Mouse (Mus musculus): ENCODE data around the gene Gata2. TPM values are rescaled to one million over a fixed set of nuclear protein-coding genes. Genes with fewer than 3 reads are reported as not detected.
A peak's percentile ranks its signal among the peaks of the same experiment; 100 is the strongest.

Gata2 gene
- polyA plus RNA-seq, 1 experiment from 2014 or later: 28.6 TPM

DNA sequence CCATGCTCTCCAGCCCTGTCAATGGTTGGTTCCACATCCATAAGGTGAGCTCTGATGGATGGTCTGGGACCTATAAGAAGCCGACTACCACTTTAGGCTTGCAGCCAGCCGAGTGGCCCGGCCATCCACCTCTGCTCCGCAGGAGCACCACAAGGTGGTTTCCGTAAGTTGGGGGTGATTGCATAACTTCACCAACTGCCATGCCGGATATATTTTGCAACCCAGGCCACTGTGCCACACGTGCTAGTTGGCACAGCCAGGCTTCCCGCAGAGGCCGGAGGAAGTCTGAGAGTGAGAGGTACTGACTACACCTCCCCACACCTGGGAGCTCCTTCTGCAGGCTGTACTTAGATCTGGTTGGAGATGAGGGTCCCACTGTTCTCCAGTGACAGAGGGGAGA is 27.6 kb upstream of the Gata2 start:
- H3K9me3 ChIP-seq (ENCODE audit: control insufficient read depth, low read length): no peaks in the 10 kb centered on the region
- no peak overlapping the region for H3K9ac ChIP-seq (ENCODE audit: low read length)
- H3K27ac ChIP-seq (ENCODE audit: low read depth, low read length): no peak overlapping the region
- no peaks in the 10 kb centered on the region for H3K36me3 ChIP-seq (ENCODE audit: control insufficient read depth, insufficient read depth, low read length)
- no peaks in the 10 kb centered on the region for H3K4me1 ChIP-seq (ENCODE audit: control insufficient read depth, insufficient read depth, low read length)
- H3K4me3 ChIP-seq (ENCODE audit: low read depth, low read length): no peak overlapping the region
- ATAC-seq (ENCODE audit: low FRiP score) (no peak), DNase-seq (ENCODE audit: low spot score, missing footprints) (no peak)
- no peak overlapping the region for H3K4me2 ChIP-seq
- WGBS: 95% methylated on average over 9 of the region's 9 CpGs
- no peaks in the 10 kb centered on the region for H3K27me3 ChIP-seq (ENCODE audit: control insufficient read depth, insufficient read depth, low read length)

DNA sequence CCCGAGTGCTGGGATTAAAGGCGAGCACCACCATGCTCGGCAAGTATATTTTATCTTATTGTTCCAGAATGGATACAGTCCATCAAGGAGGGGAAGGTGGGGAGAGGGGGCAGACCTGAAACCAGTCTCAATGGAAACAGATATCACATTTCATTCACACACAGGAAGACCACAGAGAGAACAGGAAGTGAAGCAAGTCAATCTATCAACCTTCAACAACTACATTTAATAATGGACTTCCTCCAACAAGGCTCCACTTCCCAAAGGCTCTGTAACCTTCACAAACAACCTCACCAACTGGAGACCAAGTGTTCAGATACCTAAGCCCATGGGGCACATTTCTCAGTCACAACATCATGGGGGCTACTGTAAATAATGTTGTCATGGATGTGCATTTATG is 19.5 kb upstream of the Gata2 start:
- no peaks in the 10 kb centered on the region for H3K27me3 ChIP-seq (ENCODE audit: control insufficient read depth, insufficient read depth, low read length)
- no peaks in the 10 kb centered on the region for H3K9me3 ChIP-seq (ENCODE audit: control insufficient read depth, low read length)
- no peaks in the 10 kb centered on the region for H3K36me3 ChIP-seq (ENCODE audit: control insufficient read depth, insufficient read depth, low read length)
- ATAC-seq (ENCODE audit: low FRiP score): no peak
- H3K4me2 ChIP-seq: no peak overlapping the region
- 89% methylated on average over 3 of the region's 3 CpGs for WGBS
- no peak for DNase-seq (ENCODE audit: low spot score, missing footprints)
- H3K4me3 ChIP-seq (ENCODE audit: low read depth, low read length): no peak overlapping the region
- no peak overlapping the region for H3K27ac ChIP-seq (ENCODE audit: low read depth, low read length)
- H3K4me1 ChIP-seq (ENCODE audit: control insufficient read depth, insufficient read depth, low read length): no peaks in the 10 kb centered on the region
- no peak overlapping the region for H3K9ac ChIP-seq (ENCODE audit: low read length)

DNA sequence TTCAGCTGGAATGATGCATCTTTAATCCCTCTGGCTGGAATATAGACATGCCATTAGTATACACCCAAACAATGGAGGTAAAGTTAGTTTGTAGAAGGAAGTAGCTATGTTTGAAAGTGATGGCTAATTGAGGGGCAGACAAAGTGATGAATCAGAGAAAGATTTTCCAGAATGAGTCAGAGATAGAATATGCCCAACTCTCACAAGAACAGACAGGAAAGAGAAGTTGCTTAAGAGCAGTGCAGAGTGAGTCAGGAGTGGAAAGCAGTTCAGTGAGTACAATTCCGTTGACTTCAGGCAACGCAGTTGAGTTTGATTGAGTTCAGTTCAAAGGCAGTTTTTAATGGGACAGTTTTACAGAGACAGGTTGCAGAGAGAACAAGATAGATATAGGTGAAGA is 19.0 kb upstream of the Gata2 start:
- H3K4me3 ChIP-seq (ENCODE audit: low read depth, low read length): no peak overlapping the region
- DNase-seq (ENCODE audit: low spot score, missing footprints) (no peak), ATAC-seq (ENCODE audit: low FRiP score) (no peak)
- no peaks in the 10 kb centered on the region for H3K9me3 ChIP-seq (ENCODE audit: control insufficient read depth, low read length)
- H3K27ac ChIP-seq (ENCODE audit: low read depth, low read length): no peak overlapping the region
- H3K4me1 ChIP-seq (ENCODE audit: control insufficient read depth, insufficient read depth, low read length): no peaks in the 10 kb centered on the region
- no peak overlapping the region for H3K4me2 ChIP-seq
- H3K36me3 ChIP-seq (ENCODE audit: control insufficient read depth, insufficient read depth, low read length): no peaks in the 10 kb centered on the region
- H3K27me3 ChIP-seq (ENCODE audit: control insufficient read depth, insufficient read depth, low read length): no peaks in the 10 kb centered on the region
- 94% methylated on average over 2 of the region's 2 CpGs for WGBS
- no peak overlapping the region for H3K9ac ChIP-seq (ENCODE audit: low read length)

DNA sequence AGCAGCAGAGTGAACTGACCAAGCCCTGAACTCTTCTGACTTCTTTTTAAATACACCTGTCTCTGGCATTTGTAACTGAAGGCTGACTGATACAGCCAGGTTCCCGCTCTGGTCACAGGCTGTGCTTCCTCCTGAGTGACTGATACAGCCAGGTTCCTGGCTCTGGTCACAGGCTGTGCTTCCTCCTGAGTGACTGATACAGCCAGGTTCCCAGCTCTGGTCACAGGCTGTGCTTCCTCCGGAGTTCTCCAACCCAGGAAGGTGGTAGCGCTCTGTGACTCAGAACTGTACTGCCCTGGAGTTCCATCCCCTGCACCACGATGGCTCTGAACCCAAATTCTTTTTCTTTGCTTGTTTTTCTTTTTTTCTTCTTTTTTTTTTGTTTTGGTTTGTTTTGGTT is 9.0 kb upstream of the Gata2 start:
- Histone ChIP-seq H3K36me3 (ENCODE audit: control insufficient read depth, insufficient read depth, low read length) (no peaks in the 10 kb centered on the region), H3K4me3 (ENCODE audit: low read depth, low read length) (no peak overlapping the region), H3K9ac (ENCODE audit: low read length) (no peak overlapping the region), H3K27me3 (ENCODE audit: control insufficient read depth, insufficient read depth, low read length) (peaks cover 25% of the 10 kb centered on the region), H3K4me1 (ENCODE audit: control insufficient read depth, insufficient read depth, low read length) (peaks cover 7% of the 10 kb centered on the region; the same call in 1 of the 2 replicates), H3K27ac (ENCODE audit: low read depth, low read length) (no peak overlapping the region), H3K4me2 (no peak overlapping the region), H3K9me3 (ENCODE audit: control insufficient read depth, low read length) (no peaks in the 10 kb centered on the region)
- ATAC-seq (ENCODE audit: low FRiP score) (no peak), DNase-seq (ENCODE audit: low spot score, missing footprints) (no peak)
- WGBS: 79% methylated on average over 4 of the region's 4 CpGs

DNA sequence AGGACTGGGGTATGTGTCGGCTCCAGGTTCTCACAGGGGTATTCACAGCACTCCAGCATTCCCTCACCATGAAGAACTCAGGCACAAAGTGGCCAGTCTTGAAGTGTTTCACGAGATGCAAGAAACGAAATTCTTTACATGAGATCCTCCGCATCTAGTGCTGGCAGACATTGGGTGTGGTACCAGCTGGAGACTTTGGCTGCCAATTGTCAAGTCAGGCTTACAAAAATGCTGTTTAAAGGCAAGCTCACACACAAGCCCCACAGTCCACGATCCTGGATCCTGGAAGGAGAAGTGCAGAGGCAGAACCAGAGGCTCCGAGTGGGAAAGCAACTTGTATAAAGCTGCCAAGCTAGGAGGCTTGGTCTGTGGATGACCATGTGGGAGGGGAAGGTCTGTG is 5.5 kb upstream of the Gata2 start:
- no peak overlapping the region for H3K4me3 ChIP-seq (ENCODE audit: low read depth, low read length)
- peak; percentile 75 for DNase-seq (ENCODE audit: low spot score, missing footprints)
- no peak overlapping the region for H3K9ac ChIP-seq (ENCODE audit: low read length)
- peaks cover 18% of the 10 kb centered on the region for H3K4me1 ChIP-seq (ENCODE audit: control insufficient read depth, insufficient read depth, low read length)
- H3K36me3 ChIP-seq (ENCODE audit: control insufficient read depth, insufficient read depth, low read length): no peaks in the 10 kb centered on the region
- H3K4me2 ChIP-seq: no peak overlapping the region
- no peak for ATAC-seq (ENCODE audit: low FRiP score)
- H3K9me3 ChIP-seq (ENCODE audit: control insufficient read depth, low read length): no peaks in the 10 kb centered on the region
- no peak overlapping the region for H3K27ac ChIP-seq (ENCODE audit: low read depth, low read length)
- 77% methylated on average over 6 of the region's 6 CpGs for WGBS
- peaks cover 60% of the 10 kb centered on the region for H3K27me3 ChIP-seq (ENCODE audit: control insufficient read depth, insufficient read depth, low read length)

DNA sequence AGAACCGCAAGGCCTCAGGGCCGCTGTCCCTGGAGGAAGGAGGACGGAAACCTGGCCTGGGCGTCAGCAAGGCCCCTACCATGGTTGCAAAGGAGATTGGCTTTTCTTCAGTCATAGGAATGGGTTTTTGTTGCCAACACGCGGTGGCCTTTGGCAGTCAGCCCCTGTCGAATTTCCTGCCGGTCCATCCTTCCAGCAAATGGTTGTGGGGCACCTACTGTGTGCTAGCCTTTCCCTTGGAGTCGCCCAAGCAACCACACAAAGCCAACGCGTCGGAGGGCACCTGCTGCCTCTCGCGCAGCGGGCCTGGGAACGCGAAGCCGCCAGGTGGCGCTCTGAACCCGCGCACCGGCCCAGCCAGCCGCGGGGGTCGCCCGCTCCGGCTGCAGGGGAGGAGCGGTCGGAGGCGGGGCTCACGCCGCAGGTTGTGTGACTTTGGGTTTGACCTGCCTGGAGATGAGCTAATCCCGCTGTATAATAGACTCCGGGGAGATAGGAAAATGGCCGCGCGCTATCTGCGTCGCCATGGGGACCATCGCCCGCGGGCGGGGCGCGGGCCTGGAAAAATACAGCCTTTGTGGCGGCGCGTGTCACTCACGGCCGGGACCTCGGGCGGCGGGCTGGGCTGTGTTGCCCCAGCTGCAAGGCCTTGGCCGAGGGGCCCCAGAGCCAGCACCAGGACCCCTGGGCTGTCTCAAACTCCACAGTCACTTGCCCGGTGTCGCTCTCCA is 4.2 kb upstream of the Gata2 start:
- H3K4me2 ChIP-seq: peak overlapping the region; percentile 62
- H3K4me3 ChIP-seq (ENCODE audit: low read depth, low read length): peak overlapping the region; percentile 32
- H3K9me3 ChIP-seq (ENCODE audit: control insufficient read depth, low read length): no peaks in the 10 kb centered on the region
- peaks cover 73% of the 10 kb centered on the region for H3K27me3 ChIP-seq (ENCODE audit: control insufficient read depth, insufficient read depth, low read length)
- peak overlapping the region; percentile 41; the same call in 1 of the 2 replicates for H3K9ac ChIP-seq (ENCODE audit: low read length)
- no peaks in the 10 kb centered on the region for H3K36me3 ChIP-seq (ENCODE audit: control insufficient read depth, insufficient read depth, low read length)
- ATAC-seq (ENCODE audit: low FRiP score) (peak; percentile 89), DNase-seq (ENCODE audit: low spot score, missing footprints) (peak; percentile 99)
- H3K4me1 ChIP-seq (ENCODE audit: control insufficient read depth, insufficient read depth, low read length): peaks cover 26% of the 10 kb centered on the region
- peak overlapping the region; percentile 44; the same call in 1 of the 2 replicates for H3K27ac ChIP-seq (ENCODE audit: low read depth, low read length)
- WGBS: 1% methylated on average over 56 of the region's 56 CpGs

DNA sequence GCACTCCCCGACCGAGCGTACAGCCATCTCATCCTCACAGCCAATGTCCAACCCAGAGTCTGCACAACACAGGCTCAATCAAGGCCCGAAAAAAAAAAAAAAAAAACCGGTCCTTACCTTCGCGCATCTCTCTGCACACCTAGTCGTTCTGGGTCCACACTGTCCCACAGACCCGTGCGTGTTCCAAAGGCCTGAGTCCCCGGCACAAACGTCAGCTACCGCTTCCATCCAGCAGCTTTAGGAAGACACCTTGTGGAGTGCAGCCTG is 3.7 kb upstream of the Gata2 start:
- peaks cover 78% of the 10 kb centered on the region for H3K27me3 ChIP-seq (ENCODE audit: control insufficient read depth, insufficient read depth, low read length)
- H3K4me2 ChIP-seq: peak overlapping the region; percentile 62
- peak overlapping the region; percentile 32 for H3K4me3 ChIP-seq (ENCODE audit: low read depth, low read length)
- H3K9ac ChIP-seq (ENCODE audit: low read length): 0 out of 2 replicates have a peak overlapping the region, but pooled peaks have one; percentile 5
- ATAC-seq (ENCODE audit: low FRiP score): no peak
- peaks cover 26% of the 10 kb centered on the region for H3K4me1 ChIP-seq (ENCODE audit: control insufficient read depth, insufficient read depth, low read length)
- no peak for DNase-seq (ENCODE audit: low spot score, missing footprints)
- no peaks in the 10 kb centered on the region for H3K36me3 ChIP-seq (ENCODE audit: control insufficient read depth, insufficient read depth, low read length)
- peak overlapping the region; percentile 44; the same call in 1 of the 2 replicates for H3K27ac ChIP-seq (ENCODE audit: low read depth, low read length)
- no peaks in the 10 kb centered on the region for H3K9me3 ChIP-seq (ENCODE audit: control insufficient read depth, low read length)
- WGBS: under 1% methylated on average over 13 of the region's 13 CpGs

DNA sequence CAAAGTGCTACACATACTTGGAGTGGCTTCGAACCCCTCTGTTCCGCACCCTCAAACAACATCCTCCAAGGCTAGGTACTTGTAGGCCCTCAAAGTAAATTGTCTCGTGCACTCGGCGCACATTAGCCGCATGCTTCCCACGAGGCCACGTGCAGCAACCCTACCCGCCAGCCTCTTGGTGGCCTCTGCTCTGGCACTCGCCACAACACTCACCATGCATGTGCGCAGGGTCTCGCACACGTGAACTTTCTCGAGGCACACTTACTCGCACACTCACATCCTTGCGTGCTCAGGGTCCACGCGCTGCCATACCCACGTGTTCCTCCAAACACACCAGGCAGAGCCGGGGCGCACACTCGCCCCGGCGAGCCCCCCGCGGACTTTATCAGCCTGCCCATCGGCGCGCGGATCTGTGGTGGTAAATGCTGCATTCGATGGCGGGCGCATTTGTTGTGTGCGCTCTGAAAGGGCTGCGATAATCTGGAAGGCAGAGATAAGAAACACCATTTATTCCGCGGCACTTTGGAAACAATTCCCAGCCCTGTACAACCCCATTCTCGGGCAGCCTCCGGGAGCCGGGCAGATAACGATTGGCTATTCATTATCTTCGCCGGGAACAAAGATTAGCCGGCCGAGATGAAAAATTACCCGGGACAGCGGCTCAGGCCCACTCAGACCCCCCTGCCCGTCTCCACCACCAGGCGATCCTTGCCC is 3.2 kb upstream of the Gata2 start:
- peaks cover 83% of the 10 kb centered on the region for H3K27me3 ChIP-seq (ENCODE audit: control insufficient read depth, insufficient read depth, low read length)
- H3K4me1 ChIP-seq (ENCODE audit: control insufficient read depth, insufficient read depth, low read length): peaks cover 26% of the 10 kb centered on the region
- peak overlapping the region; percentile 62 for H3K4me2 ChIP-seq
- H3K9ac ChIP-seq (ENCODE audit: low read length): 0 out of 2 replicates have a peak overlapping the region, but pooled peaks have one; percentile 5
- 1% methylated on average over 49 of the region's 49 CpGs for WGBS
- peak overlapping the region; percentile 32 for H3K4me3 ChIP-seq (ENCODE audit: low read depth, low read length)
- no peaks in the 10 kb centered on the region for H3K9me3 ChIP-seq (ENCODE audit: control insufficient read depth, low read length)
- ATAC-seq (ENCODE audit: low FRiP score) (peak; percentile 17), DNase-seq (ENCODE audit: low spot score, missing footprints) (peak; percentile 95)
- H3K27ac ChIP-seq (ENCODE audit: low read depth, low read length): peak overlapping the region; percentile 44; the same call in 1 of the 2 replicates
- H3K36me3 ChIP-seq (ENCODE audit: control insufficient read depth, insufficient read depth, low read length): no peaks in the 10 kb centered on the region

DNA sequence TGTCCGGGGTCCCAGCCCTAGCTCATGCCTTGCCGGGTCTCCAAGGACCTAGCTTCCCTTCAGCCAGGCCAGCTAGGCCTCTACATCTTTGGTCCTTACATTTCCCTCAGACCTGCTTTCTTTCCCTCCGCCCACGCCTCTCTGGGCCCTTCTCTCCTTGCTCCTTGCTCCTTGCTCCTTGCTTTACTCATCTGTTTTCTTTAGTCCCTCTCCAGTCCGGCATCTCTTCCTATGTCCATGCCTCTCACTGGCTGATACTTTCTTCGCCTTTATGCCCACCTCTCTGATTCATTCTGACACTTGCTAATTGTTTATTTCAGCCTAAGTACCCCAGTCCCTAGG is 2.7 kb upstream of the Gata2 start:
- Histone ChIP-seq H3K9me3 (ENCODE audit: control insufficient read depth, low read length) (no peaks in the 10 kb centered on the region), H3K4me2 (peak overlapping the region; percentile 62; the same call in 1 of the 2 replicates), H3K27me3 (ENCODE audit: control insufficient read depth, insufficient read depth, low read length) (peaks cover 88% of the 10 kb centered on the region), H3K9ac (ENCODE audit: low read length) (no peak overlapping the region), H3K36me3 (ENCODE audit: control insufficient read depth, insufficient read depth, low read length) (no peaks in the 10 kb centered on the region), H3K4me3 (ENCODE audit: low read depth, low read length) (no peak overlapping the region), H3K4me1 (ENCODE audit: control insufficient read depth, insufficient read depth, low read length) (peaks cover 26% of the 10 kb centered on the region), H3K27ac (ENCODE audit: low read depth, low read length) (peak overlapping the region; percentile 36; the same call in 1 of the 2 replicates)
- no peak; the same call in 1 of the 2 replicates for ATAC-seq (ENCODE audit: low FRiP score)
- 8% methylated on average over 6 of the region's 6 CpGs for WGBS
- no peak for DNase-seq (ENCODE audit: low spot score, missing footprints)
